Mouse (Mus musculus): ENCODE data around the gene Kifc1.

Kifc1 gene

DNA sequence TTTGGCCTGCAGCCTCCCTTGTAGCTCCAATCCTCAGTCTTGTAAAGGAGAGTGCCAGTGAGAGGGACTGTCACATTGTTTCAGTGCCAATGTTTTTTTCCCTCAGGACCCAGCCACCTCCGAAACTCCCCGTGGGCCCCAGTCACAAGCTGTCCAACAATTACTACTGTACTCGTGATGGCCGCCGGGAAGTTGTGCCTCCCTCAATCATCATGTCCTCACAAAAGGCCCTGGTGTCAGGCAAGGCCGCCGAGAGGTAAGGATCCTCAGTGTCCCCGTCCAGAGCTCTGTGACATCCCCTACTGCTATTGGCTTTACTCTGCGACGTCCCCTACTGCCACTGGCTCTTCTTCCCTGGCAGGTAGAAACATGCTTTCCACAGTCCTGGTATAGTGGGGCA is 60.9 kb downstream of the Kifc1 start:
- no peak for DNase-seq

DNA sequence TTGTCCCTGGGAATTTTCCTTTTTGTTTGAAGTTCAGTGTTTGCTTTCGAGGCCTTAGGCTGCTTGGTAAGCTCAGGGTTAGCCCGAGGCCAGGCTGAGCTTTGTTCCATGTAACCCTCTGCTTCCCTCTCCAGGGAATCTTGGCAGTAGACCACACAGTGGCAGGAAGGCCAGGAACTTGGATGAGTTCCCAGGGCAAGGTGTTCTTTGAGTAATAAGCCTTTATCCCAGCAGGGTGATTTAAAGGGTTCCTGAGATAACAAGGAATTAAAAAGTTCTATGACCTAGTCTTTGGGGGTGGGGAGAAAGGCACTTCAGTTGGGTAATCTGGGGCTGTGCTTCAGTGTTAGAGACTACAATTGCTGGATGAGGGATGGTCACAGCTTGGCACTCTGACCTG is 61.6 kb downstream of the Kifc1 start:
- DNase-seq, result peak; percentile 92

DNA sequence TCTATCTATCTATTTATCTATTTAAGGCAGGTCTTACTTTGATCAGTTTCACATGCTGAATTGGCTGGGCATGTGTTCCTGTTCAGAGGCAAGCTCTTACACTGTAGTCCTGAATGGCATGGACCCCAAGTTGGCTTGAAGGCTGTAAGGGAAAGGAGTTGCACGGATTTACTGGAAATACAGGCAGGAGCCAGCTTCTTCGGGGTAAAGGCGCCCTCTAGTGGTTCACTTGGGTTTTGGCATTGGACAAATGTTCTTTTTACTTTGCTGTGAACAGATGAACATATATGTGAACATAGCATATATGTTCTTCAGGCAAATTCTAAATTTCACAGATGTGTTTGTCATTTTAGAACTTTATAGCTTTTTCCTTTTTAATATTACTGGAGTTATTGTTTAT is 63.6 kb downstream of the Kifc1 start:
- peak; percentile 87 for DNase-seq

Data from lung, postnatal 36 days (tissue).